Mouse (Mus musculus) cerebellum, postnatal 36 days (tissue): Measurements from ENCODE around the gene Nub1.
A peak's percentile ranks its signal among the peaks of the same experiment; 100 is the strongest.
"Not testable (repeated sequence)": the region's sequence is repeated elsewhere in the genome, so short reads cannot be mapped to it uniquely, and the experiment has no call there.

Source experiments
- DNase-seq, 2 experiments: peaks; one replicate each; pipeline ENCODE4 v3.0.0; 2021 to 2022; ENCODE audit warnings: mixed read lengths in 2 of 2

Gene Nub1

GRCm38 (mm10) chr5:24685366-24686093 is at the start of gene Nub1:
TSS of gene Nub1 (plus strand) at chr5:24685532.
- DNase-seq, result peak; percentile 98 to 99

DNA sequence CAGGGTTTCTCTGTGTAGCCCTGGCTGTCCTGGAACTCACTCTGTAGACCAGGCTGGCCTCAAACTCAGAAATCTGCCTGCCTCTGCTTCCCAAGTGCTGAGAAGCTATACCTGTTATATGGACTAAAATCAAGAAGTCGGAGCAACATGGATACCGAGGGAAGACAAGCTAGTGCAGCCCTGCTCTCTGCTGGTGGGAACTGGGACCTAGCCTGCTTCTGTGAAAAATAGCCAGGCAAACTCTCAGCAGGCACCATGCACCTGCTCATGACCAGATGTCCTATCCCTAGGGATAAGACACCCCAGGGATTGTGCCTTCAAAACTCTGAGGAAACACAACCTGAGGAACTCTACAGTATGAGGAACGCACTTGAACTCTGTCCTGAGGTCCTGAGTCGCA is 48.3 kb upstream of the Nub1 start:
- peak; percentile 32 to 38 for DNase-seq

GRCm38 (mm10) chr5:24638131-24638530 is 47.2 kb upstream of the Nub1 start:
- no peak for DNase-seq

DNA sequence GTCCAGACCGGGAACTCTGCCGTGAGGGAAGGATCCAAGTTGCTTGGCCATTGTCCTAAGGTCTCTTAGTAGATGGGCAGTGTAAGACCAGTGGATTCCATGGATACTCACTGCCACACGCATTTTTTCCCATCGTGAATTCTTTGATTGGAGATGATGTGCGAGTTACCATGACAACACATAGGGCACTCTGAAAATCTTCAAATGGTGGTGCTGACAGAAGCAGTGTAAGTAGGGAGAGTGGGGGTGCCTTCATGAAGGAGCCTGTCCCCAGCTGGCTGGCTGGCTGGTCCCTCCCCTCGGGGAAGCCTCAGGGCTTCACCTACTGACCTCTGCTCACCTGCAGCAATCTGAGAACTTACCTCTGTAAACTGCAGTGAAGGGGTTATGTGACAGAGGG is 46.3 kb upstream of the Nub1 start:
- no peak for DNase-seq

DNA sequence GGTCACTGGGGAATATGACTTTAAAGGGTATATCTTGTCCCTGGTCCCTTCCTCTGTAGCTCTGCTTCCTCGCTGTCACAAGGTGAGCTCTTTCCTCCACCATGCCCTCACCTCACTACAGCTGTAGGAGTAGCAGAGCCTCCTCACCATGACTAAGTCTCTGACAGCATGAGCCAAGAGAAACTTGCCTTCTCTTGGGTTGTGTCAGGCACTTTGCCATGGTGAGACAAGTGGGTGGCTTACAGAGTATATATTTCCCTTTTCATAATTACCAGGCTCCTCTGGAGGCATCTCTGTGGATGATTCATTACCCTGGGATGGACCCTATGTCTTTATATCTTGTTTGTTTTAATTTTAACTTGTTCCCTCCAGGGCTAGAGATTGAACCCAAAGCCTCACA is 39.9 kb upstream of the Nub1 start:
- DNase-seq, result no peak

DNA sequence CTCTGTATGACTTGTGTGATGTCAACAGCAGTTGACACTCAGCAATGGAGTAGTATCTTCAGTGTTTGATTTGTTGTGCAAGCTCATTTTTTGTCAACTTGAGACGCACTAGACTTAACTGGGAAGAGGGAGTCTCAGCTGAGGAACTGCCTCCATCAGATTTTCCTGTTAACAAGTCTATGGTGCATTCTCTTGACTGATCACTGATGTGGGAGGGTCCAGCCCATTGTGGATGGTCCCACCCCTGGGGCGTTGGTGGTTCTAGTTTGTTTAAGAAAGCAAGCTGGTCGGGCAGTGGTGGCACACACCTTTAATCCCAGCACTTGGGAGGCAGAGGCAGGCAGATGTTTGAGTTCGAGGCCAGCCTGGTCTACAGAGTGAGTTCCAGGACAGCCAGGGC is 36.1 kb upstream of the Nub1 start:
- no peak for DNase-seq

- no peak for DNase-seq
Observed at GRCm38 (mm10) chr5:24649701-24650100, 35.6 kb upstream of the Nub1 start.

DNA sequence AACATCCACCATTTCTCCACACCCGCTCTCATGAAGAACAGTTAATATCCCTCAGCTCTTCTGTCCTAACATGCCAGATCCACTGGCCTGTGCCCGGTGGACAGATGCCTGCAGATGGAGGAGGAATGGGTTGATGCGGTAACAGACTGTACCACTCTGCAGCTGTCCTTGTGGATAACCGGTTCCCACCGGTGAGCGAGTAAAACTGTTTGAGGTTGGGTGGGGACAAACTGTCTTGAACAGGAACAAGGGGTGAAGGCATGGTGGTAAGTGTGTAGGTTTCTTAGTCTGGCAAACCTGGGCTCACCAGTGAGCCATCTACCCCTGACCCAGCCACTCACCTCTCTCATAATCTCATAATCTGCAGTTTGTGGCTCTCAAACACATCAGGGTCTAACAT is 34.0 kb upstream of the Nub1 start:
- no peak for DNase-seq

DNA sequence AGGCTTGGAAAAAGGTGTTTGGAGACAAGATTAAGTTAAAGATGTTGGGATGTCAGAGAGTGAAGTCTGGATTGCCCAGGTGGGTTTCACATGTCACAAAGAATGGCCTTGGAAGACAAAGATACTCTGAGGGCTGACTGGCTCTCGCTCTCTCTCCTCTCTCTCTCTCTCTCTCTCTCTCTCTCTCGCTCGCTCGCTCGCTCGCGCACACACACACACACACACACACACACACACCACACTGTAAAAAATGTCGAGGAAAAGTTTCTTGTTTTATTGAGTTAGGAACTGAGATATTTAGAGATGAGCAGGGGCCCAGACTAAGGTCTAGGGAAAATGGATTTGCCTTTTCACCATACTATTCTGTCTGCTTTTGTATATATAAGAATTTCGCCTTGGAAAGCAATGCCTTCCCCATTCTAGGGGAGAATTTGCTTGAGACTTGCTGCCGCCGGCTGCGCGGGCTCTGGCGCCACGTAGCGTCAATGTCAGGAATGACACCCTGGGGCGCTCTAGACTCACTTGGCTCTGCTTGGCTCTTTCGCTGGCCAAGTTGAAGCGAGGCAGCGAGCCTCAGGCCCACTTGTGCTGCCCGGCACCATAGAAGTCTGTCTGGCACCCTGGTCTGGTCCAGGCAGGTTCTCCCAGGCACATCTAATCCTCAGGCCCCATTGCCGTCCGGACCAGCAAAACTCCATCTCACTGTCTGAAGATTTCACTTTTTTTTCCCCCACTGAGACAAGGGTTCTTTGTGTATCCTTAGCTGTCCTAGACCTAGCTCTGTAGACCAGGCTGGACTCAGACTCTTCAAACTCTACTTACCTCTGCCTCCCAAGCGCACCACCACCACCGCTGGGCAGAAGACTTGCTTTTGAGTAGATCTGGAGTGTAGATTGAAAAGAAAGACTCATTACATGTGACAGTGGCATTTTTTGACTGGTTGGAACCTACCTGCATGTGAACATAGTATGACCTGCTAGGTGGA is 33.3 kb upstream of the Nub1 start:
- DNase-seq, result peak; percentile 91

- DNase-seq, result no peak
Observed at GRCm38 (mm10) chr5:24652780-24653179, 32.6 kb upstream of the Nub1 start.

DNA sequence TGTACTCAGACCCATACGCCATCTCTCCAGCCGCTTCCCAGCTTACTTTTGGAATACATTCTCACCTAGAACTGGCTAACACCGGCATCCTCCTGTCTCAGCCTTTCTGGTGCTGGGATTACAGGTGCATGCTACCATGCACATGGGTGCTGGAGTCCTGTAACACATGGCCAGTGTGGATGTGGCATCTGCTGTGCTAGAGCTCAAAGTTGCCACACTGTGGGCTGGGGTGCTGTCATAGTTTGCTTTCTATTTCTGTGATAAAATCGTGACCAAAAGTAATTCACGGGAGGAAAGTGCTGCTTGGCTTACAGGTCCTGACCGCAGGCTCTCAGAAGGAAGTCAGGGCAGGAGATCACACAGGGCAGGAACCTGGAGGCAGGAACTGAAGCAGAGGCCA is 30.8 kb upstream of the Nub1 start:
- DNase-seq, result no peak

DNA sequence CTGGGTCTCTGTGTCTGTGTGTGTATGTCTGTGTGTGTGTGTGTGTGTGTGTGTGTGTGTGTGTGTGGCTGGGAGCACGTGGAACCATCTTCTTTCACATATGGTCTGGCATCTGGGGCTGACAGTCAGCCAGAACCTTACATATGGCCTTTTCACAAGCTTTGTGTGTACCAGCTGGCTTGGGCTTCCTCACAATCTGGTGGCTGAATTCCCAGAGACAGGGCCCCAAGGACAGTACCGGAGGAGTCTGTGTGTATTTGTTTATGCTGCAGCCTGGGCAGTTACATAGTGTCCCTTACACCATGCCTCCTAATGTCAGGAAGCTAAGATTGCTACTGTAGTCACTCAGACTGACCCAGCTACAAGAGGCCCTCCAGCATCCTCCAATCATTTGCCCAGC is 28.2 kb upstream of the Nub1 start:
- DNase-seq, result peak; percentile 50 to 60

GRCm38 (mm10) chr5:24659708-24660423 is 25.5 kb upstream of the Nub1 start:
- no peak for DNase-seq

DNA sequence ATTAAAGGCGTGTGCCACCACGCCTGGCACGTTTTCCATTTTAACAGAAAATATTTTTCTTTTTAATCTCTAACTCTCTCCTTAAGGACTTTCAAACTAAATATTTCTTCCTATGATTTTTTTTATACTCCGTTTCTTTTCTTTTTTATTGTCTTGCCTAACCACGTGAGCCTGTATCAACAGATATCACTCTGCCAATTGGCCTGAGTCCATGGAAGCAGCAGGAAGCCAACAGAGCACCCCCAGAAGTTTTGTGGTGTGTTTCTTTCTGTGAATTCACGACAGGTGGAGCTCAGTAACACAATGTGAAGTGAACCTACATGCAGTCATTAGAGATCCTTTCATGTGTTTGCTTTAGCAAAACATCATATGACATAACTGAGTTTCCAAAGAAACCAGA is 23.9 kb upstream of the Nub1 start:
- DNase-seq, result no peak

DNA sequence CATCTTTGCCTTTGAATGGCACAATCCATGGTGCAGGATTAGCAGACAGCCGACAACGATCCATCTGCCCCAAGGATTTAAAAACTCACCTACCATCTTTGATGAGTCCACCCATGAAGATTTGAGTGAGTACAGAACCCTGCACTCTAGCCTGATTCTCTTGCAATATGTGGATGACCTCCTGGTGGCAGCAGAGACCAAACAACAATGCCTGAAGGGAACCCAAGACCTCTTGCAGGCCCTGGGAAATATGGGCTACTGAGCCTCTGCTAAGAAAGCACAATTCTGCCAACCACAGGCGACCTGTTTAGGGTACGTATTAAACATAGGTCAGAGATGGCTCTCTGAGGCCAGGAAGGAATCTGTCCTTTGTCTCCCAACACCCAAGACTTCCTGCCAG is 11.1 kb upstream of the Nub1 start:
- peak; percentile 88 to 95 for DNase-seq

DNA sequence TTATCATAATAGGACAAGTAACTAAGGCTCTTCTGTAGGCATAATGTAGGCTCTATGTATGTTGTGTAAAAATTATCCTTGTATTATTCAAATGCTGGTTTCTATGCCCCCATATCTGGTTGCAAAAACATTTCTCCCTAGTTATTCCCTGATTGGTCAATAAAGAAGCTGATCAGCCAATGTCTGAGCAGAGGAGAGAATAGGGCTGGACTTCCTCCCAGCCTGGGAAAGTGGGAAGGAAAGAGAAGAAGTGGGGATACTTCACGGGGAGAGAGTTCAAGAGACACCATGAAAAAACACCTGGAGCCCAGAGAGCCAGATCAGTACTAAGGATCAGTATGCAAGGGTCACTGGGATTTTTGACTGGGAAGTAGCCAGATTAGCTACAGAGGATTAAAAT is 3.9 kb upstream of the Nub1 start:
- DNase-seq, result no peak

- peak; percentile 24 to 37 for DNase-seq
Observed at GRCm38 (mm10) chr5:24684578-24685365, 560 bp upstream of the Nub1 start.

DNA sequence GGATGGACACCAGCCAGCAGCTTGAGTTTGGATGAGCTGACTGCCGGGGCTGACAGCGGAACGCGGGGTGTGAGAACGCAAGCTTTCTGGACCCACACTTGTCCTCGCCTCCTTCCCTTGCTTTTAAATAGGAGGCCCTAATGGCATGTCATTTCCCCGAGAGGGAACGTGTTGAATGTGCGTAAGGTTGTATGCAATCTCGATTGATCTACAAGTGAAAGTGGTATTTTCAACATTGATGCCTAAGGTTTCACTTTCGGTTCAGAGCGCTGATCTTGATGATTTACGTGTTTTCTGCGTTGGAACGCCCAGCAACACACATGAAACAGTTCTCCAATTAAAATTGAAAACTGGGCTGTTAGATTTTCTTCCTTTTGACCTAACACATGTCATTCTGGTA is 844 bp downstream of the Nub1 start:
- DNase-seq, result no peak

DNA sequence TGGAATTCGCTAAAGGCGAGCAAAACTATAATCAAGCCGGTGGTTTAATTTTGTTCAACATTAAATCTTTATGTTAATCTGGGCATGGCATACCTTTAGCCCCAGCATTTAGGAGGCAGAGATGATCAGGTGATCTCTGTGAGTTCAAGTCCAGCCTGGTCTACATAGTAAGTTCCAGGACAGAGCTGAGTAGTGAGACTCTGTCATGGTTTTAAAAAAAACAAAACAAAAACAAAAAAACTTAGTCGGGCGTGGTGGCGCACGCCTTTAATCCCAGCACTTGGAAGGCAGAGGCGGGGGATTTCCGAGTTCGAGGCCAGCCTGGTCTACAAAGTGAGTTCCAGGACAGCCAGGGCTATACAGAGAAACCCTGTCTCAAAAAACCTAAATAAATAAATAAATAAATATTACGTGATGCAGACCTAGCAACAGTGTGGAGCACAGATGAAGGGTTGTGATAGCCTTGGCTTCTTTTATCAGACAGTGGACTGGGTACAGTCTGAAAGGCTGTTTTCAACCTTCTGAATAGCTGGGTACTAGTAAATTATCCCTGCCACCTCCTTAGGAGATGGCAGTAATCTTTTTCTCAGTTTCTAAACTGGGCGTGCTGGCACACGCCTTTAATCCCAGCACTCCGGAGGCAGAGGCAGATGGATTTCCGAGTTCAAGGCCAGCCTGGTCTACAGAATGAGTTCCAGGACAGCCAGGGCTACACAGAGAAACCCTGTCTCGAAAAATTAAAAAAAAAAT is 1.5 kb downstream of the Nub1 start:
- DNase-seq, result not testable (repeated sequence)

- DNase-seq, result no peak
Observed at GRCm38 (mm10) chr5:24687696-24688095, 2.4 kb downstream of the Nub1 start.

GRCm38 (mm10) chr5:24696704-24697103 is 11.4 kb downstream of the Nub1 start:
- no peak for DNase-seq

DNA sequence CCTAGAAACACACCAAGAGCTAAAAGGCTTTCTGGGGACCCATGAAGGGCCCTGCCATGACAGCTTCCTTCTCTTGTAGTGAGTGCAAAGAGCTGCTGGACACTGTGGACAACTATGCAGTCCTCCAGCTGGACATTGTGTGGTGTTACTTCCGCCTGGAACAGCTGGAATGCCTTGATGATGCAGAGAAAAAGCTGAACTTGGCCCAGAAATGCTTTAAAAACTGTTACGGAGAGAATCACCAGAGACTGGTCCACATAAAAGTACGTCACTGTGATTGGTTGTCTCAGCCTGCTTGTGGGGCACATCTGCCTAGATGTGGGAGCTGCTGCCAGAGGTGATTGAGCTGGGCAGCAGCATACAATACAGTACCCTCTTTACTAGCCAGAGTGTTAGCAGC is 15.9 kb downstream of the Nub1 start:
- no peak for DNase-seq
